Mouse (Mus musculus) MEL (cell line): ENCODE measurements around the gene Cyfip1.

Experiments used
- CTCF ChIP-seq, 3 experiments: IDR thresholded peaks in 2 of 3; conservative IDR thresholded peaks in 1 of 3; 2 replicates each; pipeline ENCODE4 v1.5.1; 2011 to 2012; ENCODE audit warnings: low read length in 3 of 3, low read depth in 2 of 3, mild to moderate bottlenecking in 2 of 3, improper control_type of control experiment in 1 of 3, inconsistent platforms in 1 of 3, mixed read lengths in 1 of 3, moderate library complexity in 1 of 3; ENCODE audit not compliant: control insufficient read depth in 1 of 3, insufficient read depth in 1 of 3, poor library complexity in 1 of 3, severe bottlenecking in 1 of 3
- ETS1 ChIP-seq: IDR thresholded peaks from 2 replicates; pipeline ENCODE4 v1.6.1; 2012; ENCODE audit warnings: low read depth, mild to moderate bottlenecking, inconsistent platforms, low read length, improper control_type of control experiment, moderate library complexity
- MAFK ChIP-seq: IDR thresholded peaks from 2 replicates; pipeline ENCODE4 v1.6.1; 2011; ENCODE audit warnings: low read depth, mild to moderate bottlenecking, low read length, improper control_type of control experiment, borderline replicate concordance
- NELFE ChIP-seq: IDR thresholded peaks from 2 replicates; pipeline ENCODE4 v1.6.1; 2011; ENCODE audit warnings: low read depth, low read length, improper control_type of control experiment
- POLR2A ChIP-seq, 2 experiments: IDR thresholded peaks; 2 replicates each; pipeline ENCODE4 v1.6.1; 2011 to 2012; ENCODE audit warnings: low read length in 2 of 2, mild to moderate bottlenecking in 2 of 2, control low read depth in 1 of 2, improper control_type of control experiment in 1 of 2, low read depth in 1 of 2, moderate library complexity in 1 of 2; ENCODE audit not compliant: control insufficient read depth in 1 of 2, insufficient read depth in 1 of 2, poor library complexity in 1 of 2
- SMC3 ChIP-seq: IDR thresholded peaks from 2 replicates; pipeline ENCODE4 v1.6.1; 2011; ENCODE audit warnings: low read depth, low read length, improper control_type of control experiment
- TAL1 ChIP-seq: IDR thresholded peaks from 2 replicates; pipeline ENCODE4 v1.6.1; 2012; ENCODE audit warnings: mild to moderate bottlenecking, inconsistent platforms, low read length, moderate library complexity, mixed read lengths
- TBP ChIP-seq: IDR thresholded peaks from 2 replicates; pipeline ENCODE4 v1.8.0; 2011; ENCODE audit warnings: low read depth, low read length, improper control_type of control experiment
- TCF12 ChIP-seq: IDR thresholded peaks from 2 replicates; pipeline ENCODE4 v1.6.1; 2014; ENCODE audit warnings: low read depth, mild to moderate bottlenecking, inconsistent platforms, low read length, improper control_type of control experiment, moderate library complexity
- UBTF ChIP-seq: IDR thresholded peaks from 2 replicates; pipeline ENCODE4 v1.6.1; 2012; ENCODE audit warnings: low read depth, mild to moderate bottlenecking, inconsistent platforms, low read length, improper control_type of control experiment, moderate library complexity, borderline replicate concordance; ENCODE audit not compliant: insufficient read depth
- ZMIZ1 ChIP-seq: IDR thresholded peaks from 2 replicates; pipeline ENCODE4 v1.6.1; 2012; ENCODE audit warnings: low read depth, mild to moderate bottlenecking, inconsistent platforms, low read length, improper control_type of control experiment, moderate library complexity

DNA sequence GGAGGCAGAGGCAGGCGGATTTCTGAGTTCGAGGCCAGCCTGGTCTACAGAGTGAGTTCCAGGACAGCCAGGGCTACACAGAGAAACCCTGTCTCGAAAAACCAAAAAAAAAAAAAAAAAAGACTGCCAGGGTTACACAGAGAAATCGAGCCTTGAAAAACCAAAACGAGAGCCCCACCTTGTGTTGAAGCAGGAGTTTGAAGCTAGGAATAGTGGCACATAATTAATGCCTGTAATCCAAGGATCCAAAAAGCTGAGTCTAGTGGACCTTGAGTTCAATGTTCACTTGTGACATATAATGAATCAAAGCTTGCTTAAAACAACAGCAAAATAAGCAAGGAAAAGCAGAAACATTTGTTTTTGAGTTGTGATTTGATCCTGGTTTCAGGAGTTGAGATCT, 62.2 kb downstream of the Cyfip1 start:
- no peak for TF ChIP-seq ETS1
- no peak for TF ChIP-seq TAL1
- TF ChIP-seq POLR2A (IDR thresholded peaks at IDR 0.05; ENCODE audit: control insufficient read depth in 1 of 2, insufficient read depth in 1 of 2, low read depth in 1 of 2, low read length in 2 of 2, poor library complexity in 1 of 2): no peak
- TF ChIP-seq SMC3: no peak
- no peak for TF ChIP-seq ZMIZ1
- TF ChIP-seq MAFK: no peak
- TF ChIP-seq CTCF (IDR thresholded peaks at IDR 0.05 in 2 of 3, conservative IDR thresholded peaks at IDR 0.05 in 1 of 3; ENCODE audit: control insufficient read depth in 1 of 3, insufficient read depth in 1 of 3, low read depth in 2 of 3, low read length in 3 of 3, poor library complexity in 1 of 3, severe bottlenecking in 1 of 3): no peak; a peak in 1 of 6 replicates
- TF ChIP-seq TBP: no peak
- TF ChIP-seq UBTF: no peak
- TF ChIP-seq NELFE: no peak
- TF ChIP-seq TCF12: no peak
